Mouse (Mus musculus): ENCODE results near the gene Fam90a1a.

DNA sequence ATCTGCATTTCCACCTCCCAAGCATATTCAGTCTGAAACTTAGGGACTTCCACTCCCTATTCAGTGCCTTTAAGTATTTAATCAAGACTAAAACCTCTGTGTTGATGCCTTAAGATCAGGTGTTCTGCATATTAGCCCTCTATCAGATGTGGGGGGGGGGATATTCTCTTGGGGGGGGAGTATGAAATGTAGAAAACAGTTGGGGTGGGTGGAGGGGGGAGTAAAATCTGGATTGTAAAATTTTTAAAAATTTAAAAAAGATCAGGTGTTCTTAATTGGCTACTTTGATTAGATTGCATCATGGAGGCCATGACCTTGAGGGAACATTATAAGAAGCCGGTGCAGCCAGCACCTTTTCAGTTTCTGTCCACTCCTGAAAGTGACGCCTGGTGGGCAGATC is at the start of gene Fam90a1a:
- TF ChIP-seq CTCF (IDR thresholded peaks at IDR 0.05; ENCODE audit: insufficient read depth, low read length): no peak
- TF ChIP-seq POLR2A (IDR thresholded peaks at IDR 0.05; ENCODE audit: borderline replicate concordance, extremely low read depth, low read depth, low read length): no peak

All from lung, adult 2 months (tissue).